Comparison of ENCODE assay signal across 12 mouse cellular contexts in the genomic region with DNA sequence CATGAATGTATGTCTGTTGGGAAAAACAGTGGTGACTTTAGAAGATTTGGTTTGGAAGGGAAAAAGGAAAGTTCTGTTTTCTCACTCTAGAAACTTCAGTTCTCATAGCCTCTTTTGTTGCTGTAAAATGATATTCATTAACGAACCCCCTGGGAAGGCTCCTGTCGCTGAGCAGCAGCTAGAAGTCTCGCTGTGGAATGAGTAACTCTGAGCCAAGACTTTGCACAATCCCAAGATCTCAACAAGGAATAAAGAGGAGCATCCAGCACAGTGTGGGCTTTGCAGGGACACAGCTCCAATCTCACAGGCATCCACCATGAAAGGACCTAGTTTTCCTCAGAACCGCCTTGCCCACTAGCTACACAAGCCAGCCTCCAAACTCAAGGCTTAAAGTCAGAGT.
DNase-seq lines count a peak whose midpoint lies in the region; ATAC-seq and TF ChIP-seq lines count a peak whose summit lies in the region.
"Had no signal": no experiment of that assay in that cellular context is flagged by ENCODE, and none has a peak within 500 bp of the region (broad histone marks: within the 10 kb centered on the region; RNA-seq: fewer than 3 reads in every experiment).

No protein-coding gene starts in this region.

- no peak for DNase-seq in forebrain, embryonic 11.5 days (ENCODE audit: low spot score)
- DNase-seq in lung, postnatal 10 days, result no peak
- peak; percentile 79 for DNase-seq in hindbrain, postnatal 0 days (ENCODE audit: low spot score)
- DNase-seq in adrenal gland, adult 18-20 months (ENCODE audit: low spot score in 2 of 2), result no peak
- DNase-seq: kidney, postnatal 36 days; liver, embryonic 13.5 days; thymus, postnatal 36 days had no signal

- no peak overlapping the region for H3K4me2 ChIP-seq in forebrain, embryonic 13.5 days
- no peak overlapping the region for H3K4me2 ChIP-seq in forebrain, embryonic 11.5 days (ENCODE audit: low read depth, low read length, severe bottlenecking)
- no peak overlapping the region for H3K4me2 ChIP-seq in lung, embryonic 15.5 days
- no peak overlapping the region for H3K4me2 ChIP-seq in hindbrain, postnatal 0 days (ENCODE audit: low read depth, low read length)
- H3K4me2 ChIP-seq: heart, embryonic 11.5 days; liver, embryonic 13.5 days had no signal

- H3K9me3 ChIP-seq in forebrain, embryonic 13.5 days (replicated peaks), result no peaks in the 10 kb centered on the region
- no peaks in the 10 kb centered on the region for H3K9me3 ChIP-seq in forebrain, embryonic 11.5 days (ENCODE audit: control insufficient read depth, low read length)
- H3K9me3 ChIP-seq in lung, embryonic 15.5 days, result no peaks in the 10 kb centered on the region
- H3K9me3 ChIP-seq in hindbrain, postnatal 0 days (ENCODE audit: low read length), result no peaks in the 10 kb centered on the region
- H3K9me3 ChIP-seq: liver, embryonic 13.5 days had no signal

- WGBS in forebrain, embryonic 13.5 days, result 27% methylated on average over 4 of the region's 4 CpGs
- 39% methylated on average over 4 of the region's 4 CpGs for WGBS in forebrain, embryonic 11.5 days
- WGBS in lung, embryonic 15.5 days, result 67% methylated on average over 4 of the region's 4 CpGs
- 30% methylated on average over 4 of the region's 4 CpGs for WGBS in hindbrain, postnatal 0 days
- WGBS in olfactory bulb, adult 2 months, result 39% methylated on average over 4 of the region's 4 CpGs

- H3K27ac ChIP-seq in forebrain, embryonic 13.5 days, result peak overlapping the region; percentile 88; the same call in 1 of the 2 replicates
- no peak overlapping the region for H3K27ac ChIP-seq in forebrain, embryonic 11.5 days (ENCODE audit: low read depth, low read length)
- peak overlapping the region; percentile 70; the same call in 1 of the 2 replicates for H3K27ac ChIP-seq in lung, embryonic 15.5 days
- H3K27ac ChIP-seq in hindbrain, postnatal 0 days, result peak overlapping the region; percentile 73
- H3K27ac ChIP-seq in olfactory bulb, adult 2 months (ENCODE audit: insufficient read depth, low read depth, low read length), result peak overlapping the region; percentile 71; the same call in 1 of the 2 replicates
- H3K27ac ChIP-seq: liver, embryonic 13.5 days had no signal

- H3K9ac ChIP-seq in forebrain, embryonic 13.5 days, result no peak overlapping the region
- no peak overlapping the region for H3K9ac ChIP-seq in forebrain, embryonic 11.5 days (ENCODE audit: low read length)
- no peak overlapping the region for H3K9ac ChIP-seq in lung, embryonic 15.5 days
- no peak overlapping the region for H3K9ac ChIP-seq in hindbrain, postnatal 0 days (replicated peaks; ENCODE audit: low read length)
- H3K9ac ChIP-seq: liver, embryonic 13.5 days had no signal

- no peaks in the 10 kb centered on the region for H3K27me3 ChIP-seq in forebrain, embryonic 13.5 days
- no peaks in the 10 kb centered on the region for H3K27me3 ChIP-seq in forebrain, embryonic 11.5 days (ENCODE audit: control insufficient read depth, insufficient read depth, low read length)
- H3K27me3 ChIP-seq in lung, embryonic 15.5 days, result no peaks in the 10 kb centered on the region
- H3K27me3 ChIP-seq in hindbrain, postnatal 0 days (ENCODE audit: insufficient read depth, low read length), result no peaks in the 10 kb centered on the region

- TF ChIP-seq CTCF in hindbrain, postnatal 0 days (IDR thresholded peaks at IDR 0.05; ENCODE audit: low read depth), result no peak
- TF ChIP-seq CTCF in olfactory bulb, adult 2 months (IDR thresholded peaks at IDR 0.05; ENCODE audit: insufficient read depth, low read depth, low read length), result no peak

- H3K36me3 ChIP-seq in forebrain, embryonic 13.5 days (ENCODE audit: poor library complexity, severe bottlenecking), result no peaks in the 10 kb centered on the region
- no peaks in the 10 kb centered on the region for H3K36me3 ChIP-seq in forebrain, embryonic 11.5 days (ENCODE audit: control insufficient read depth, insufficient read depth, low read length)
- no peaks in the 10 kb centered on the region for H3K36me3 ChIP-seq in lung, embryonic 15.5 days
- no peaks in the 10 kb centered on the region for H3K36me3 ChIP-seq in hindbrain, postnatal 0 days (ENCODE audit: insufficient read depth, low read length)
- H3K36me3 ChIP-seq: liver, embryonic 13.5 days had no signal

- H3K4me1 ChIP-seq in forebrain, embryonic 13.5 days, result peaks cover 47% of the 10 kb centered on the region
- peaks cover 27% of the 10 kb centered on the region for H3K4me1 ChIP-seq in forebrain, embryonic 11.5 days (replicated peaks; ENCODE audit: control insufficient read depth, insufficient read depth, low read length)
- peaks cover 36% of the 10 kb centered on the region for H3K4me1 ChIP-seq in lung, embryonic 15.5 days
- peaks cover 17% of the 10 kb centered on the region for H3K4me1 ChIP-seq in hindbrain, postnatal 0 days (ENCODE audit: insufficient read depth, low read length)
- H3K4me1 ChIP-seq in olfactory bulb, adult 2 months (ENCODE audit: control insufficient read depth, insufficient read depth, low read length), result peaks cover 19% of the 10 kb centered on the region
- H3K4me1 ChIP-seq: liver, embryonic 13.5 days had no signal

- no peak for TF ChIP-seq POLR2A in olfactory bulb, adult 2 months (IDR thresholded peaks at IDR 0.05; ENCODE audit: insufficient read depth, low read depth, low read length)

- H3K4me3 ChIP-seq in forebrain, embryonic 13.5 days, result no peak overlapping the region
- no peak overlapping the region for H3K4me3 ChIP-seq in forebrain, embryonic 11.5 days (ENCODE audit: low read depth, low read length)
- H3K4me3 ChIP-seq in lung, embryonic 15.5 days, result no peak overlapping the region
- H3K4me3 ChIP-seq in hindbrain, postnatal 0 days (ENCODE audit: low read length), result no peak overlapping the region
- H3K4me3 ChIP-seq in olfactory bulb, adult 2 months (ENCODE audit: insufficient read depth, low read depth, low read length), result no peak overlapping the region
- H3K4me3 ChIP-seq: liver, embryonic 13.5 days had no signal

- no peak for ATAC-seq in forebrain, embryonic 13.5 days
- no peak for ATAC-seq in forebrain, embryonic 11.5 days (replicated peaks; ENCODE audit: low FRiP score)
- no peak for ATAC-seq in lung, embryonic 15.5 days (ENCODE audit: borderline replicate concordance, extremely low read depth, low FRiP score, low TSS enrichment)
- ATAC-seq in hindbrain, postnatal 0 days, result peak; percentile 65
- ATAC-seq in megakaryocyte, adult 5-6 weeks (ENCODE audit: poor library complexity, severe bottlenecking), result no peak
